Mouse (Mus musculus) urinary bladder, postnatal 36 days (tissue): ENCODE results near the gene Tbc1d17.
A peak's percentile ranks its signal among the peaks of the same experiment; 100 is the strongest.

ENCODE experiments used
- DNase-seq, 2 experiments: peaks; one replicate each; pipeline ENCODE4 v3.0.0; 2022; ENCODE audit warnings: low spot score in 2 of 2, mixed read lengths in 1 of 2

Tbc1d17 gene

GRCm38 (mm10) chr7:44868919-44869696 is 20.2 kb upstream of the Tbc1d17 start:
- DNase-seq, result peak; percentile 61 to 75

DNA sequence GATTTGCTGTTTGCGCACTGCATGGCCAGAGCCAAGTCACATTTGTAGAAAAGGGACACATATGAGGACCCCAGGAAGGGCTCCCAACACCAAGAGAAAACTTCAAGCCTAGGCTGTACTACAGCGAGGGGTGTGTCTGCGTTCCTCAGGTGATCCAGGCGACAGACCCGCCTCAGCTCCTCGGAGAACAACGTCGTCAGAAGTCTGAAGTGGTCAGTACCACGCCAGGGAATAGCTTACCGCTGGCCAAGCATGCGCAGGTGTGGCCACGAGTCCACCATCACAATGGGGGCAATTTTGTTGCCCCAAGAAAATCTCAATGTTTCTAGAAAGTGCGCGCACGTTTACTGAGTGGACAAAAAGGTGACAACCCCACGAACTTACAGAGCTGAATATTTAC is 19.6 kb upstream of the Tbc1d17 start:
- DNase-seq, result no peak

- DNase-seq, result no peak
These were observed 18.9 kb upstream of the Tbc1d17 start for GRCm38 (mm10) chr7:44867802-44868201.

- DNase-seq, result no peak
These were observed 18.3 kb upstream of the Tbc1d17 start for GRCm38 (mm10) chr7:44867010-44867702.

DNA sequence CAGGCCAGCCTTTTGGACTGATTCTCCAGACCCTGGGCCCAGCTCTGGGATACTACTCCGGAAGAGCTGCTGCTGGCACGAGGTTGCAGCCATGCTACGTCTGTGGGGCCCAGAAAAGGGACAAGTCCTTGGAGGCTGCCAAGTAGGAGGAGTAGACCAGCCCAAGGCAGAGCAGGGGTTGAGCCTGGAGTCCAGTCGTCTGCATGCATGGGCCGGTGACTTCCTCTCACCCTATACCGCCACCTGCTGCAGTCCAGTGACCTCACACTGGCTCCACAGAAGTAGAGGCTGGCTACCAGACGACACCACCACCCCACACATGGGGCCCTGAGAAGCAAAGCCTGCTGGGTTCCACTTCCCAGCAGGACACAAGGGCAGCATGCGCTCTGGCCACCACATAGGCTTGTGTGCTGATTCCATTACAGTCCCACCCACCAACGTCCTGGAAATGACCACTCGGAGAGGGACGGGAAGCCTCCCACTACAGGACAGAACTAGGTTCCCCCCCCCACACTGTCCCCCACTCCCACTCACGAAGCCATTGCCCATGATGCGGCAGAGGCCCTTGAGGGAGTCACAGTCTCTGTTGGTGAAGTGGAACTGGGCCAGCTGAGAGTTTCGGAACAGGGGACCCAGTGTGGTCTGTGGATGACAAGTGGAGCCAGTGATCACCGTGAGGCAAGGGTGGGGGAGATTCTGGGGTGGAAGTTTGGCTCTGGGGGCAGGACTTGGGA is 17.6 kb upstream of the Tbc1d17 start:
- DNase-seq, result peak in 1 of 2 experiments; percentile 66

GRCm38 (mm10) chr7:44864595-44865542 is 16.0 kb upstream of the Tbc1d17 start:
- DNase-seq, result no peak

DNA sequence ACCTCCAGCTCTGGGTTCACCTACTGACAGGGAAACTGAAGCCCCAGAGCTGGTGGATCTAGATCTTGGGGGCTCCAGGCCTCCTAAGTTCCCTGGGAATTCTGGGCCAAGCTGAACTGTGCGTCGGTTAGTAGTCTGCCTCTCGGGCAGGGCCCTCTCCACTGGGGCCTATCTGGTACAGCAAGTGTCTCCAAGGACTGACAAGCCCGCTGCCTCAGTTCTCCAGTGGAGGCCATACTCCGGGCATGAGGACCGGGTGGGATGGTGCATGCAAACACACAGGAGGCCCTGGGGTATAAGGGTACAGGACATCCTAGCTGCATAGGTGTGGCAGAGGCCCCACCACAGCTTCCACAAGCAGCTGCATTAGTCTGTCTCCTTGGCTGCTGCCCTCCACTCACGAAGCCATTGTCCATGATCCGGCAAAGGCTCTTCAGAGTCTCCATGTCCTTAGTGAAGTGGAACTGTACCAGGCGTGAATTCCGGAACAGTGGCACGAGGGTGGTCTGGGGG is 15.2 kb upstream of the Tbc1d17 start:
- no peak for DNase-seq

- no peak for DNase-seq
These were observed 14.3 kb upstream of the Tbc1d17 start for GRCm38 (mm10) chr7:44863210-44863609.

DNA sequence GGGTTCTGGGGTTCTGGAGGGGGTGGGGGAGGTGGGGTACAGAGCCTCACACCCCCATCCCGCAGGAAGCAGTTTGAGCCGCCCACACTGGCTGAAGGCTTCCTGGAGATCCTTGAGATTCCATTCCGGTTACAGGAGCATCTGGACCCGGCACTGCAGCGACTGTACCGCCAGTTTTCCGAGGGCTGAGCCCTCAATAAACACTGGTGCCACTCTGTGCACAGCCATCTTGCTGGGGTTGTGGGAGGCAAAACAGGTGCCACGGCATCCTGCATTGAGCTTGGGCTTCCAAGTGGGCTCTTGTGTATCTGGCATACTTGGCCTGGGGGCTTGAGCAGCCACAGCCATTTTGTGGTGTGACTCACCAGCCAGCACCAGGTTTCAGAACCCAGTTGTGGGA is 13.6 kb upstream of the Tbc1d17 start:
- no peak for DNase-seq

GRCm38 (mm10) chr7:44861429-44861816 is 12.5 kb upstream of the Tbc1d17 start:
- DNase-seq, result no peak

- peak in 1 of 2 experiments; percentile 62 for DNase-seq
These were observed 11.9 kb upstream of the Tbc1d17 start for GRCm38 (mm10) chr7:44860576-44861428.

DNA sequence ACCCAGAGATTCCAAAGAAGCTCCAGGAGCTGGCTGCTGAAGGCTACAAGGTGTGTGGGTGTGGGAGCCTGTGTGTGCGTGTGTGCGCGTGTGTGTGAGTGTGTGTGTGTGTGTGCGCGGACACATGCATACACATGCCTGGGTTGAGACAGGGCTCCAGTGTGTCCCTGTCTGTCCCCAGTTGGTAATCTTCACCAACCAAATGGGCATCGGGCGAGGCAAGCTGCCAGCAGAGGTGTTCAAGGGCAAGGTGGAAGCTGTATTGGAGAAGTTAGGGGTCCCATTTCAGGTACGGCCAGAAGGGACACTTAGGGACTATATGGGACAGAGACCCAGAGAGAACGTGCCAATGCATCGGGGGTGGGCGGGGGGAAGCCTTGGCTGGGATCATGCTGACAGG is 11.0 kb upstream of the Tbc1d17 start:
- no peak for DNase-seq

- DNase-seq, result no peak
These were observed 9.0 kb upstream of the Tbc1d17 start for GRCm38 (mm10) chr7:44857905-44858304.

GRCm38 (mm10) chr7:44857042-44857552 is 8.2 kb upstream of the Tbc1d17 start, which contains the start of gene Pnkp:
TSS of gene Pnkp (plus strand) at chr7:44857139.
- DNase-seq, result peak; percentile 78 to 84

DNA sequence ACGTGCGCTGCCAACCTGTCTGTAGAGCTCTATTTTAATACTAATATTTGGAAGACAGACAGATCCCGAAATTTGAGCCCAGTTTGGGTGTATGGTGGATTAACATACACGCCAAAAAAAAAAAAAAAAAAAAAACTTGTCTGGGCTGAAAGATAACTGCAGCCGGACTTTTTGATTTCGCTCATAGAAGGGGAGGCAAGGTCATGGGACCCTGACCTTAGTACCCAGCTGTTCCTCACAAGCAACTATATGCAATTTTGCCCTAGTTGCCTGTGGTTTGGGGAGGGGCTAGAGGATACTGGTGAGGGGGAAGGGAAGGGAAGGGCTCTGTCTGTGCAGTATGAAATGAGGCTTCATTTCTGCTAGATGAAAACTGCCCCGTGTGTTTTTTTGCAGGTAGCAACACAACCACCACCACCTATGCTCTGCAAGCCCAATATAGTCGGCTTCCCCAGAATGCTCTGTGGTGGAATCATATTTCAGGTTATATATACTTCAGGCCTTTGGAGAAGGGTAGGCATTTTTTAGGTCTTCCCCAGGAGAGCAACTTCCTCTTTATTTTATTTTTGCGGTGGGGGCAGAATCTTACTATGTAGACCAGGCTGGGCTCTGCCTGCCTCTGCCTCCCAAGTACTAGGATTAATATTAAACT is 7.5 kb upstream of the Tbc1d17 start:
- DNase-seq, result no peak

GRCm38 (mm10) chr7:44855036-44855435 is 6.2 kb upstream of the Tbc1d17 start:
- no peak for DNase-seq

GRCm38 (mm10) chr7:44854356-44855031 is 5.6 kb upstream of the Tbc1d17 start:
- peak; percentile 85 to 90 for DNase-seq

DNA sequence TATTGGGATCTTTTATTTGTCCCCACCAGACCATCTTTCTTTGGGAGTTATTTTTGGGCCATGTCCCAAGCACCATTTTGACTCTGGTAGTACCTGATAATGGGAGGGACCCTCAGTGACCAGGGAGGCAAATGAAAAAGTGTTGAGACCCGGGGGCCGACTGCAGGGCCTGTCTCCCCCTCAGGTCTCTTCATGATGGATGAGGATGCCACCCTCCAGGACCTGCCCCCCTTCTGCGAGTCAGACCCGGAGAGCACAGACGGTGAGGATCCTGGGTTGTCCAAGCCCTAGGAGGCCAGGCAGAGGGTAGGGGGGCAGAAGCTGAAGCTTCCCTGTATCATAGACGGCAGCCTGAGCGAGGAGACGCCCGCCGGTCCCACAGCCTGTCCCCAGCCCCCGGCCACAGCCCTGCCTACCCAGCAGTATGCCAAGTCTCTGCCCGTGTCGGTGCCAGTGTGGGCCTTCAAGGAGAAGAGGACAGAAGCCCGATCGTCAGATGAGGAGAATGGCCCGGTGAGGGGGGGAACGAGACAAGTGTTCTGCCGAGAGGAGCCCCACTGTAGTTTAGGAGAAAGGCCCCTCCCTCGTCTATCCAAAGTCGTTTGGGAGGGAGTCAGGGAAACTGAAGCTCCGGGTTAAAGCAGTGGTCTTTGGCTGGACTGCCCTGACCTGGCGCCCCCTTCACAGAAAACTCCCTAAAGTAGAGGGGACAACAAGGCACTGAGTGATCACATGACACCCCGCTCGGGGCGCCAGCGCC is 4.9 kb upstream of the Tbc1d17 start:
- DNase-seq, result no peak
